Mouse (Mus musculus) thymus, postnatal 0 days (tissue): ENCODE data around the gene Ppox. TPM values are rescaled to one million over a fixed set of nuclear protein-coding genes. Genes with fewer than 3 reads are reported as not detected.
"Not testable (repeated sequence)": the region's sequence is repeated elsewhere in the genome, so short reads cannot be mapped to it uniquely, and the experiment has no call there.

Source experiments
- DNase-seq: peaks from one replicate; pipeline ENCODE4 v3.0.0-alpha.2; 2015; ENCODE audit warnings: low spot score
- polyA plus RNA-seq: library from polyadenylated mRNA; unstranded; fragments of >200 nt; fragmentation: Nextera tagmentation; extraction: Ambion mirVana; gene quantifications from 2 replicates; pipeline ENCODE4 v1.2.1, GENCODE M21; 2015

Gene Ppox
- polyA plus RNA-seq, 1 experiment from 2014 or later, result 34.3 TPM

DNA sequence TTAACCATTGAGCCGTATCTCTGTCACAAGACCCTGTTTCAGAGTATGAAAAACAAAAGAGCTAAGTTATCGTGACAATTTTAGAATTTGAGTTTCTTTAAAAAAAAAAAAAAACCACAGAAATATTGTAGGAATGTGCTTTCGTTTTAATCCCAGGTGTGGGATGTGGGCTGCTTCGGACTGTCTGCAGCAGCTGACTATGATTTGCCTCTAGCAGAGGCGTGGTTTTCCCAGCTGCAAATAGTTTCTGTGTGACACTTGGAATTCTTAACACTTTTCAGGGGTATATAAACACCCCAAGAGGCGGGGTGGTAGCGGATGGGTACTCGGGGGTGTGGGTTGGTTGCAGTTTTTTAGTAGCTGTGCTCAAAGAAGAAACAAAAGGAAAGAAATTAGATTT lies 35.6 kb downstream of the Ppox start:
- DNase-seq, result no peak

DNA sequence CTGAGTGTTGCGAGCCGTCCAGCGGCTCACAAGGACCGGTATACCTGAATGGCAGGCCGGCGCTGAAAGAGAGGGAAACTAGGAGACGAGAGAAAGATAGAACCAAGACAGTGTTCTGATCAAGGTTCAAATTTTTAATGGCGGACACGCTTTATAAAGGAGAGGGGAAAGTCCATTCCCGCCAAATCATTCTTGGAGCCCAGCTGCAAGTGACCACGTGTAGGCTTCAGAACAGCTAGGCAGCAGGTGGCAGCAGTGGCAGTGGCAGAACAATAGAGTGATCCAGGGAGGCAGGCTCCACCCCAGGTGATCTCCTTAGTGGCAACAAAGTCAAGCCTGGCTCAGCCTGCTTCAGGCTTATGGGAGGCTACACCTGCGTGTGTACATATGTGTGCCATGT lies 39.0 kb downstream of the Ppox start:
- not testable (repeated sequence) for DNase-seq

DNA sequence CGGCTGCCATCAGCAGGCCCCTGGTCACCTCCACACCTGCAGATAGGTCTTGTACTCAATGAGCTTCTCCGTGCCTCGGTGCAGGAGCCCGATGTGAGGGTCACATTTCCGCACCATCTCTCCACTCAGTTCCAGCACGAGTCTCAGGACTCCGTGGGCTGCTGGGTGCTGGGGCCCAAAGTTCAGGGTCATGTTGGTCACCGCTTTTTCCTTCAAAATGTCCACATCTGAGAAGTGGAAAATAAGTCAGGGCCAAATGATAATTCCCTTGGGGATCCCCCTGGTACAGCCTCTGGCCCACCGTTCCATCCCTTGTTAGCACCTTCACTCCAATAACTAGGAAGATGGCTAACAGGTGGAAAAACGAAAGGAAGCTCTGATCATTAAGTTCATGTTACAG lies 40.1 kb downstream of the Ppox start:
- DNase-seq, result no peak

DNA sequence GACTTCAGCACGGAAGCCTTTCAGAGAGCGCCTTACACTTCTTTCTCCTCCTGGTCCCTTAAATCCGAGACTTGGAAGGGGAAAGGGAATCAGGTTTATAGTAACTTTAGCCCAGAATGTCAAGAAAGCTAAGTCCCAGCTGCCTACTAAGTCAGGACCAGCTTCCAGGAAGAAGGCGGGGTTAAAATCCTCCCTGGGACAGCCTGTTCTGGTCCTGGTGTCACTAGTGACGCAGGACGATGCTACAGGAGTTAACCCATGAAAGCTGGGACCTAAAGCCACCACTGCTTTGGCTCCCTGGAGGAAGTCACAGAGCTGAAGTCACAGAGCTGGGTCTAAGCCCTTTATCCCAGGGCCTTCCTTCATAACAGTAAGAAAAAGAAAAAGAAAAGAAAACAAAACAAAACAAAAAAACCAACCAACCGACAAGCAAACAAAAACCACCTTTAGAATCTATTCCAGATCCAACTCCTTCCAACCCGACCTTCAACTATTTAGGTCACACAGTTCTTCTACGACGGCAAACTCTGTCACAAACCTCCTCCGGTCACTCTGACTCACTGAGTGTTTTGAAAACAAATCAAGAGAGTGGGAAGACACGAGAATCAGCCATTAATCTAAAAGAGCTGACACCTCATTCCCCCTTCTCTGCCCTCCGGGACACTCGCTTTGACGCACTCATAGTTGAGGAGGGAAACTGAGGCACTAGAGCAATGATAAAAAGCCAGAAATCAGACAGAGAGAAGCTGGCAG lies 40.8 kb downstream of the Ppox start:
- no peak for DNase-seq

DNA sequence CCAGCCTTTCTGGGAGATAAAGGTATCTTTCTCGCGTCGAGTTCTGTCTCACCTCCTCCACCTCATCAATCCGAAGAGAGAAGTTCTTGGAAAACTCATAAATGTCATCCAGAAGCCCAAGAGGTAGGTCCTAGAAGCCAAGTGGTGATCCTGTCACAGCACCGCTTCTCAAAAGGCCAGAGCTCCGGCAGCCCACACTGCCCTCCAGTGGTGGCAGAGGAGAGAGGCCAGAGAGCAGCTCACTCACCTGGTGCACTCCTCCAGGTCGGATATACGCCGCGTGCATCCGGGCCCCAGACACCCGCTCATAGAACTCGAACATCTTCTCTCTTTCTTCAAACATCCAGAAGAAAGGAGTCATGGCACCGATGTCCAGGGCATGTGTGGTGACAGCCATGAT lies 42.5 kb downstream of the Ppox start:
- peak; percentile 60 for DNase-seq

DNA sequence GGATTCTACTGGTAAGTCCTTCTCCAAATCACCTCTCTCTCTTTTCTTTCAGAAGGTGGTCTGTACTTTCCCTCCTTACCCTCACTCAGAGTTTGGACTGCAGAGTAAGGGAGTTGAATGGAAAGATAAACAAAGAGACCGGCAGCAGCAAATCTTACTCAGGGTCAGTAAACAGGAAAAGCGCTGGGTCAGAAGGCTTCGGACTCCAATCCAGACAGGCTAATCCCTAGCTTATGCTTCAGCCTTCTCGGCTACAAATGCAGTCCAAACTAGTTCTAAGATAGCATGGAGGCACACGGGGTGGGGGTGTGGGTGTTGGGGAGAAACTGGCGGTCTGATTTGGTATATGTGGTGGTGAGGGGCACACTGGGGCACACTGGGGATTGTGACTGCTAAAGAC lies 43.5 kb downstream of the Ppox start:
- DNase-seq, result no peak

DNA sequence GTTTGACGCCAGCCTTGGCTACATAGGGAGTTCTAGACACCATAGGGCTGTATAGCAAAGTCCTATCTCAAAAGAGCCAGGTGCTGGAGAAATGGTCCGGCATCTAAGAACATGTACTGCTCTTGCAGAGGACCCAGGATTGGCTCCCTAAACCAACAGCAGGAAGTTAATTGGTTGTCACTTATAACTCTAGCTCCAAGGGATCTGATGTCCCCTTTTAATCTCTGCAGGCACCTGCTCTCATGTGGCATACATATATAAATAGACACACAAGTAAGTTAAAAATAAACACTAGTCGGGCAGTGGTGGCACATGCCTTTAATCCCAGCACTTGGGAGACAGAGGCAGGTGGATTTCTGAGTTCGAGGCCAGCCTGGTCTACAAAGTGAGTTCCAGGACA lies 45.2 kb downstream of the Ppox start:
- no peak for DNase-seq

DNA sequence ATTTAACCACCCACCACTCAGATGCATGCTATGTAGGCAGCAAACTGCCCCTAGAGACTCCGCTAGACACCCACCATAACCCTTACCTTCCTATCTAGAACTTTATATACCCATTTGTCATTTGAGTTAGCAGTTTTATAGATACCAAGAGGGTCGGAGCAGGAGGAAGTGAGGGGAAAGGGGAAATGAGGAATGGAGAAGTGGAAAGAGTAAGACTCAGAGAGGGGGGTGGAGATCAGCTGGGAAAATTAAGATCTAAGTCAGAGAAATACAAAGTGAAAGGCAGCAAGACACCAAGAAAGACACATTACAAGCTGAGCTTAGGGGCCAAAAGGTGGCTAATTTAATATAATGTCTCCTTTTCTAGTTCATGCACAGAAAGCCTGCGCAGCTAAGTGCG lies 46.4 kb downstream of the Ppox start:
- no peak for DNase-seq

DNA sequence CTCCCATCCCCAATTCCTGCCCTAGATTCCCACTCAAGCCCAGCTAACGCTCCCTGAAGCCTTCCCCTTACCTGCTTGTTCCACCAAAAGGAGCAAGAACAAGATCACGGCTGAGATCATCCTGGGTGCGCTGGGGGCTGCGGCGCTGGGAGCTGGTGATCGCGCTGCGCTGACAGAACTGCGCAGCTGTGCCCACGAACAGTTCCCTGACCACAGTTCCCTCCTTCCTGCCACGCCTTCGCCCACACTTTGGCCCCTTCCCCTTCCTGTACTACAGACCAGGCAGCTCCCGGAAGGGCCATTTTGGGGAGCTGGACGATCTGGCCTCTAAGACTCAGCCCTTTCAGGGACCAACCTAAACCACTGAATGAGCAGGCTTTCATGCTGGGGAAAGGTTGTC lies 46.9 kb downstream of the Ppox start, which contains the start of gene Fcer1g:
Fcer1g (minus strand) TSS at position 240 of the 400 bp plus-strand sequence.
- DNase-seq, result peak; percentile 6

DNA sequence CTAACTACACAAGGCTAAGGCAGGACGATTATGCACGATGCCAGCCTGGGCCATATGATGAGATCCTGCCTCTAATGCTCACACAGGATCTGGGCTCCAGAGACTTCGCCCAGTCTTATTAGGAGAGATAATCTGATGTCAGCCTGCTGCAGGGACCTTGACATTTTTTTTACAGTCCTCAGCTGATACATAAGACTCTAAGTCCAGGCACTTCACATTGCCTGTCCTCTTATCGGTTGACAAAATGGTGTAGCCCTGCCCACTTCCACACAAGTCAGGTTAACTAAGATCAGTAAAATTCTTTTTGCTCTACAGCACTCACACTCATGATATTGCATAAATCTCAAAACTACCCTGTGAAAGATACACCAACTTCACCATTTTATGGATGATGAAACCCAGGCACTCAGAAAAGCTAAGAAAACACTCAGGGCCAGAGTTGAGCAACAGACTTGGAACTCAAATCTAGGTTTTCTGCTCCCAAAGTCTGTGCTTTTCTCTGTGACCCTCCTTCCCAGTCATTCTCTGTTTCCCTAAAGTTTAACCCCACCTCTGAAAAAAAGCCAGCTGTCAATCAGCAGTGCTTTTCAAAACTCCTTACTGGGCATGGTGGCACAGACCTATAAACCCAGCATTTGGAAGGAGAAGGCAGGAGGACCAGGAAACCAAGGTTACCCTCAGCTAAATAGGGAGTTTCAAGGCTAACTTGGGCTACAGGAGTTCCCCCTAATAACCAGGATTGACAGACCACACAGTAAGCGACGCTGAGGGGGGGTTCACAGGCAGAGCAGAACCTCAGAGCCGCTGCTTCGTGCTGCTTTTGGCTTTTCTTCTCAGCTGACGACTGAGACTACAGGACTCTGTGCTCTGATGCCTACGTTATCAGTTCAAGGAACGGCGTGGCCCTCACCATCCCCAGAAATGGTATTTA lies 47.9 kb downstream of the Ppox start:
- DNase-seq, result no peak

DNA sequence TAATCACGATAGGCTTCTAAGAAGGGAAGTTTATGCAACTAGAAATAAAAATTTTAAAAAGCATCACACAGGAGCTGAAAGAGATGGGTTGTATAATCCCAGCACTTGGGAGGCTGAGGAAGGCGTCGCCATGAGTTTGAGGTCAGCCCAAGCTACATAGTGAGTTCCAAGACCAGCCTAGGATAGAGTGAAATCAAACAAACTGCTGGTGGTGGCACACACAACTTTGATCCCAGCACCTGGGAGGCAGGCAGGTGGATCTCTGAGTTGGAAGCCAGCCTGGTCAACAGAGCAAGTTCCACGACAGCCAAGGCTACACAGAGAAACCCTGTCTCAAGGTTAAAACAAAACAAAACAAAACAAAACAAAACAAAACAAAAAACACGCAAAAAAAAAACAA lies 48.6 kb downstream of the Ppox start:
- no peak for DNase-seq

DNA sequence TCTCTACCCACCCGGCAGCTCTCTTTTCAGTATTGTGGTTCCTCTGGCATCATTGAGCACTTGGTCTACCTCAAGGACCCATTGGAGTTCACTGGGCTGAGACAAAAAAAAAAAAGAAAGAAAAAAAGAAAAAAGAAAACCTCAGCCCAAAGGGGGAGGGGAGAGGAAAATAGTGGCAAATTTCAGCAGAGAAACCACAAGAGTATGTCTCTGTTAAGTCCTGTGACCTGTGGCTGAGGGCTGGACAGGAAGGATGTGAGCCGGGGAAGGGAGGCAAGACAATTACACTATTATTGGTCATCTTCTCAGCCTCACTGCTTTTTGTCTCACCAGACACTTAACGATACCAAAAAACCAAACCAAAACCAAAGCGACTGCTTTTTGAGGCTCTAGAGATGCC lies 49.1 kb downstream of the Ppox start:
- no peak for DNase-seq

DNA sequence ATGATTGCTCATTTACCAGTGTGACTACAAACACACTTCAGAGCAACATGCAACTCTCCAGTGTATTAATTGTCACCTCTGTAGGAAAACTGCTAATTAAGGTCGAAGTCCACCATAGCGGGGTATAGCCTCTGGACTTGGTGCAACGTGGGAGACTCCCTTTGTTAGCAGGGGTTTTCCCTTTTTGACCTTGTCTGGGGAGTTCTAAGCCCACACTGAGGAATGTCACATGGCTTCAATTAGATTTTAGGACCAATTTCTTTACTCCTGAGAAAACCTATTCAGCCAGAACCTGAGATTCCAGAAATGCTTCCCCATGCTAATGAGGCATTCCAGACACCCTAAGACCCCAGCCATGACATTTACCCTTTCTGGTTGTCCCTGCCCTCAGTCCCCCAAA lies 50.8 kb downstream of the Ppox start:
- no peak for DNase-seq

DNA sequence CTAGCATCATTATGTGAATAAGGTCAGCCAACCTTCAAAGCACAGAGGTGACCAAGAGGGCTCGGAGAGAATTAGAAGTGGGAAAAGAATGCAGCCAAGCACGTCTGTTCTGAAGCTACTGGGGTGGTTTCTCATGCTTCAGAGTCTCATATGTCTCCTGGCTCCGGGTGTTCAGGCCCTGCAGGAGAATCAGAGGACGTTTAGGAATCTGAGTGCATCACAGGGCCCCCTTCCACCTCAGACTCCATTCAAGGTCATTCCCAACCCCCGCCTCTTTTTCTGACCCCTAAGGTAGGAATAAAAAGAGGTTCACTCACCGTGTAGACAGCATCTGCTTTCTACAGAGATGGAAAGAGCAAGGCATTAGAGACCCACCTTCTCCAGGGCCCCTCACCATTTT lies 51.2 kb downstream of the Ppox start:
- no peak for DNase-seq

DNA sequence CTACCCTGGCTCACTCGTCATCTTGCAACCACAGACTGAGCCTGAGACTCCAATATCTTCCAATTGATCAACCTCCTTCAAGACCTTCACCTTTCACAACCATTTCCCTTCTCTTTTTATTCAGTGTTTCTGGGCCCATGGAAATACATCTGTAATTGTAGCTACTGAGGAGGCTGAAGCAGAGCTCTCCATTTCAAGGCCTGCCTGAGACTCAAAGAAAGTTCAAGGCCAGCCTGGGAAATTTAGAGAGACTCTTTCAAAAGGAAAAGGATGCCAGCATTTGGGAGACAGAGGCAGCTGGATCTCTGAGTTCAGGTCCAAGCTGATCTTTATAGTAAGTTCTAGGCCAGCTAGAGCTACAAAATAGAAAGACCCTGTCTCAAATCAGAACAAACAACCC lies 53.1 kb downstream of the Ppox start:
- DNase-seq, result no peak

DNA sequence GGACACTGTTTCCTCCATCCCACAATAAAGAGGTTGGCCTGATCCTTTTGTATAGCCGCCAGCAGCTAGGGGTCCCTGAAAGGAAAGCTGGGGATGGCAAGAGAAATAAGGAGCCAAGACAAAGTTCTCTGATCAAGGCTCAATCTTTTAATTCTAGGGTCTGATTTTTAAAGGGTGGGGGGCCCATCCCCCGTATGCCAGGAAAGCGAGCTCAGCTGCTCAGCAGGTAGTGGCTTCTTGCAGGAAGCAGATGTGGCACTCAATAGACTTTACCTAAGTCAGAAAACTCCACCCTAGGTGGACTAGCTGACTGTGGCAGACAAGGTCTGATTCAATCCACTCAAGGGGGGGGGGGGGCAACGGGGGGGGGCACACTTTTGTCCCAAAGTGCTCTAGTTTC lies 54.2 kb downstream of the Ppox start:
- DNase-seq, result no peak

Other genes starting within 250 kb of the Ppox start
- gene Fcgr3, start 216.3 kb downstream of the Ppox start, polyA plus RNA-seq, result 18.0 and 21.4 TPM in 2 replicates
- gene Cfap126, start 167.3 kb downstream of the Ppox start, polyA plus RNA-seq, result 2.3 and 2.7 TPM in 2 replicates
- gene Sdhc, start 130.6 kb downstream of the Ppox start, polyA plus RNA-seq, result 158 and 201 TPM in 2 replicates
- gene Mpz, start 130.5 kb downstream of the Ppox start, polyA plus RNA-seq, result 0.18 and 0.37 TPM in 2 replicates
- 2.3 and 2.7 TPM in 2 replicates for gene Pcp4l1, start 84.9 kb downstream of the Ppox start, polyA plus RNA-seq
- 0.14 and 0.17 TPM in 2 replicates for gene Nr1i3, start 67.2 kb downstream of the Ppox start, polyA plus RNA-seq
- gene Tomm40l, start 58.7 kb downstream of the Ppox start, polyA plus RNA-seq, result 23.7 and 25.8 TPM in 2 replicates
- gene Apoa2, start 56.1 kb downstream of the Ppox start, polyA plus RNA-seq, result 4.0 and 5.1 TPM in 2 replicates
- gene Fcer1g, start 46.8 kb downstream of the Ppox start, polyA plus RNA-seq, result 93.8 and 97.1 TPM in 2 replicates
- gene Adamts4, start 30.8 kb downstream of the Ppox start, polyA plus RNA-seq, result 0.68 and 0.86 TPM in 2 replicates
- 215 and 218 TPM in 2 replicates for gene Ndufs2, start 29.8 kb downstream of the Ppox start, polyA plus RNA-seq
- 43.9 and 50.6 TPM in 2 replicates for gene B4galt3, start 10.9 kb downstream of the Ppox start, polyA plus RNA-seq
- 39.5 and 42.7 TPM in 2 replicates for gene Usp21, start 6.8 kb upstream of the Ppox start, polyA plus RNA-seq
- gene Ufc1, start 13.8 kb upstream of the Ppox start, polyA plus RNA-seq, result 109 and 111 TPM in 2 replicates
- gene Dedd, start 48.0 kb upstream of the Ppox start, polyA plus RNA-seq, result 44.2 and 47.8 TPM in 2 replicates
- gene Nit1, start 64.5 kb upstream of the Ppox start, polyA plus RNA-seq, result 39.0 and 44.0 TPM in 2 replicates
- gene Pfdn2, start 64.5 kb upstream of the Ppox start, polyA plus RNA-seq, result 87.5 and 92.2 TPM in 2 replicates
- 0.76 and 1.4 TPM in 2 replicates for gene Klhdc9, start 79.6 kb upstream of the Ppox start, polyA plus RNA-seq
- gene Nectin4, start 88.9 kb upstream of the Ppox start, polyA plus RNA-seq, result 0.91 and 1.1 TPM in 2 replicates
- 64.2 and 73.2 TPM in 2 replicates for gene Arhgap30, start 107.8 kb upstream of the Ppox start, polyA plus RNA-seq
- 80.7 and 90.6 TPM in 2 replicates for gene Usf1, start 130.1 kb upstream of the Ppox start, polyA plus RNA-seq
- gene Tstd1, start 137.7 kb upstream of the Ppox start, polyA plus RNA-seq, result 4.7 and 4.8 TPM in 2 replicates
- gene F11r, start 156.3 kb upstream of the Ppox start, polyA plus RNA-seq, result 15.4 and 22.7 TPM in 2 replicates
- 18.7 and 20.4 TPM in 2 replicates for gene Alyref2, start 222.3 kb upstream of the Ppox start, polyA plus RNA-seq